Mouse (Mus musculus) forelimb bud, embryonic 11.5 days (tissue): ENCODE results near the gene Megf11.

ENCODE experiments used
- DNase-seq: peaks from one replicate; pipeline ENCODE4 v3.0.0-alpha.2; 2012; ENCODE audit warnings: low read depth, low spot score

Megf11 gene

GRCm38 (mm10) chr9:64519921-64520746 lies 134.7 kb downstream of the Megf11 start:
- no peak for DNase-seq

GRCm38 (mm10) chr9:64520747-64521283 lies 135.4 kb downstream of the Megf11 start:
- no peak for DNase-seq

GRCm38 (mm10) chr9:64523264-64524045 lies 138.0 kb downstream of the Megf11 start:
- DNase-seq, result no peak

- DNase-seq, result no peak
These were observed 142.6 kb downstream of the Megf11 start for GRCm38 (mm10) chr9:64528061-64528460.

GRCm38 (mm10) chr9:64528595-64528994 lies 143.2 kb downstream of the Megf11 start:
- no peak for DNase-seq

GRCm38 (mm10) chr9:64531935-64532334 lies 146.5 kb downstream of the Megf11 start:
- DNase-seq, result no peak

GRCm38 (mm10) chr9:64532711-64533242 lies 147.4 kb downstream of the Megf11 start:
- no peak for DNase-seq

GRCm38 (mm10) chr9:64533488-64534119 lies 148.2 kb downstream of the Megf11 start:
- DNase-seq, result no peak

GRCm38 (mm10) chr9:64534313-64534712 lies 148.9 kb downstream of the Megf11 start:
- no peak for DNase-seq

- no peak for DNase-seq
These were observed 149.6 kb downstream of the Megf11 start for GRCm38 (mm10) chr9:64534856-64535539.

GRCm38 (mm10) chr9:64537821-64538220 lies 152.4 kb downstream of the Megf11 start:
- DNase-seq, result no peak

GRCm38 (mm10) chr9:64542246-64542645 lies 156.8 kb downstream of the Megf11 start:
- DNase-seq, result no peak

- no peak for DNase-seq
These were observed 157.7 kb downstream of the Megf11 start for GRCm38 (mm10) chr9:64543125-64543524.

GRCm38 (mm10) chr9:64546344-64546991 lies 161.0 kb downstream of the Megf11 start:
- no peak for DNase-seq

GRCm38 (mm10) chr9:64548332-64548731 lies 162.9 kb downstream of the Megf11 start:
- no peak for DNase-seq

GRCm38 (mm10) chr9:64551307-64551706 lies 165.9 kb downstream of the Megf11 start:
- DNase-seq, result no peak

- no peak for DNase-seq
These were observed 166.6 kb downstream of the Megf11 start for GRCm38 (mm10) chr9:64552046-64552445.

- no peak for DNase-seq
These were observed 168.0 kb downstream of the Megf11 start for GRCm38 (mm10) chr9:64553441-64553840.

GRCm38 (mm10) chr9:64555620-64556019 lies 170.2 kb downstream of the Megf11 start:
- DNase-seq, result no peak

GRCm38 (mm10) chr9:64557110-64557745 lies 171.8 kb downstream of the Megf11 start:
- DNase-seq, result no peak
